Mouse (Mus musculus): ENCODE data around the gene Clk1. TPM values are rescaled to one million over a fixed set of nuclear protein-coding genes. Genes with fewer than 3 reads are reported as not detected.

The Clk1 gene
- total RNA-seq, 2 experiments from 2014 or later = 30.4 to 33.5 TPM

Other genes starting within 250 kb of the Clk1 start
- not detected for gene Aox4, start 213.7 kb downstream of the Clk1 start, total RNA-seq (2021)
- gene Aox2, start 145.7 kb downstream of the Clk1 start, total RNA-seq (2021) = not detected
- gene Bzw1, start 31.2 kb downstream of the Clk1 start, total RNA-seq (2021) = 10 to 100 TPM; 43.5 to 49.1 TPM
- 1 to 10 TPM; 6.8 to 8.5 TPM for gene Nif3l1, start 21.1 kb upstream of the Clk1 start, total RNA-seq (2021)
- gene Ppil3, start 21.4 kb upstream of the Clk1 start, total RNA-seq (2021) = 10 to 100 TPM; 17.2 to 17.8 TPM
- gene Orc2, start 81.0 kb upstream of the Clk1 start, total RNA-seq (2021) = 10 to 100 TPM; 10.1 to 11.4 TPM
- gene Fam126b, start 162.3 kb upstream of the Clk1 start, total RNA-seq (2021) = 10 to 100 TPM; 11.2 to 11.3 TPM
- gene Ndufb3, start 162.3 kb upstream of the Clk1 start, total RNA-seq (2021) = 100 to 1,000 TPM; 162 to 175 TPM

All from gastrocnemius, postnatal 25 days (tissue).